Mouse (Mus musculus): ENCODE results near the gene Galk2. TPM values are rescaled to one million over a fixed set of nuclear protein-coding genes. Genes with fewer than 3 reads are reported as not detected.

Galk2 gene
- total and polyA plus RNA-seq, 2 experiments from 2014 or later = 28.7 to 32.0 TPM

DNA sequence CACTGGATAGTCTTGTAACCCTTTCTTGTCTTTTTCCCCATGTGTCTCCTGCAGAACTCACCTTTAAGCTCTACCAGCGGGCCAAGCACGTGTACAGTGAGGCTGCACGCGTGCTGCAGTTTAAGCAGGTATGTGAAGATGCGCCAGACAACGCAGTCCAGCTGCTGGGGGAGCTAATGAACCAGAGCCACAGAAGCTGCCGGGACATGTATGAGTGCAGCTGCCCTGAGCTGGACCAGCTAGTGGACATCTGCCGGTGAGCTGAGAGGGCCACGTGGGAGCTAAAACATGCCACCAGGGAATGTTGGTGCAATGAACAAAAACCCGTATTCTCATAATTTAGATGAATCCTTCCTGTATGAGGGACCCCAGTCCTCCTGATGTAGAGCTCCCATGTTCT, 116.3 kb downstream of the Galk2 start:
- DNase-seq (ENCODE audit: low spot score) = no peak
- TF ChIP-seq CTCF (IDR thresholded peaks at IDR 0.05) = no peak
- Histone ChIP-seq H3K36me3 (ENCODE audit: insufficient read depth, low read length) (0 out of 2 replicates have a peak, but pooled peaks cover 5% of the 10 kb centered on the region), H3K4me1 (ENCODE audit: insufficient read depth, low read length) (no peaks in the 10 kb centered on the region), H3K27me3 (ENCODE audit: insufficient read depth, low read length) (no peaks in the 10 kb centered on the region), H3K4me2 (ENCODE audit: low read depth, low read length, poor library complexity, severe bottlenecking) (no peak overlapping the region), H3K4me3 (ENCODE audit: low read depth, low read length) (no peak overlapping the region), H3K9me3 (ENCODE audit: low read length) (no peaks in the 10 kb centered on the region), H3K27ac (ENCODE audit: low read depth, low read length) (no peak overlapping the region), H3K9ac (replicated peaks; ENCODE audit: low read length, poor library complexity, severe bottlenecking) (no peak overlapping the region)
- no peak for ATAC-seq (ENCODE audit: low FRiP score)
- 96% methylated on average over 10 of the region's 10 CpGs for WGBS

DNA sequence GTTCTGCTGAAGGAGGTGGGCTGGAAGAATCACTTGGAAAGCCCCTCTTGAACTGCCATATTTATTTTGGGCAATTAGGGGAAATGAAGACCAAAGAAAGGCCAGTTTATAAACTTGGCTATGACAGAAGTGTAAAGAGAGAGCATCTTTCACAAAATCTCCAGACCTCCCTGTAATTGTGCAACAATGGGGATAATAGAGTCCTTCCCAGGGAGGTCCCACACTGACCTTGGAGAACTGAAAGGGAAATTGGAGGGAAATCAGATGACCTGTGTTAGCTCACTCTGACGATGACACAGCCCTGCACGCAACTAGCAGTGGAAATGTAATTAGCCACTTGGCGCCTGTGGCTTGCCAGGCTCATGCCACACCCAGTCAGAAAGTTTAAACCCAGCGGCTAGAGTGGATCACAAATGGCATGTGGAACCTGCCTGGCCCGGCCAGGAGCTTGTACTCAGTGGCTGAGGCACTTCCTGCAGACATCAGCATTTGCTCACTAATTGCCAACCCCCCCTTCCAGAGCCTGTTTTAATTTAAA, 117.0 kb downstream of the Galk2 start:
- H3K9me3 ChIP-seq (ENCODE audit: low read length) = no peaks in the 10 kb centered on the region
- no peaks in the 10 kb centered on the region for H3K4me1 ChIP-seq (ENCODE audit: insufficient read depth, low read length)
- DNase-seq (ENCODE audit: low spot score) = no peak
- 83% methylated on average over 5 of the region's 5 CpGs for WGBS
- no peak overlapping the region for H3K9ac ChIP-seq (replicated peaks; ENCODE audit: low read length, poor library complexity, severe bottlenecking)
- no peak overlapping the region for H3K4me3 ChIP-seq (ENCODE audit: low read depth, low read length)
- 0 out of 2 replicates have a peak, but pooled peaks cover 5% of the 10 kb centered on the region for H3K36me3 ChIP-seq (ENCODE audit: insufficient read depth, low read length)
- TF ChIP-seq CTCF (IDR thresholded peaks at IDR 0.05) = no peak
- no peak for ATAC-seq (ENCODE audit: low FRiP score)
- no peaks in the 10 kb centered on the region for H3K27me3 ChIP-seq (ENCODE audit: insufficient read depth, low read length)
- H3K4me2 ChIP-seq (ENCODE audit: low read depth, low read length, poor library complexity, severe bottlenecking) = no peak overlapping the region
- H3K27ac ChIP-seq (ENCODE audit: low read depth, low read length) = no peak overlapping the region

DNA sequence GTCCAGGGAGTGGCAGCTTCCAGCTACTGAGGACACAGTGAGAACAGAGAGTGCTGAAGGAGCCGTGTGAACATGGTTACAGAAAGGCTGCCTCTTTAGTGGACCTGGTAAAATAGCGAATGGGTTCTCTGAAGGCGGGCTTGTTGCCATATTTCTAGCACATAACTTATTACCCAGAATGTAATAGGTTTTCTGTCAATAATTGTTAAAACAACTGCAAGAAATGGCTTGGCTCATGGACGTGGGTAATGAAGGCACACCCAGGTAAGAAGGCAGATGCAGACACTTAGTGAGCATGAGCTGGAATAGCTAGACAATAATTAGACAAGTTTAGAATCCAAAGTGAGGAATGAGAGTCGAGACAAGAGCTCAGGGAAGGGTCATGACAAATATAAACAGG, 143.4 kb downstream of the Galk2 start:
- Histone ChIP-seq H3K4me1 (ENCODE audit: insufficient read depth, low read length) (no peaks in the 10 kb centered on the region), H3K4me2 (ENCODE audit: low read depth, low read length, poor library complexity, severe bottlenecking) (no peak overlapping the region), H3K27ac (ENCODE audit: low read depth, low read length) (no peak overlapping the region), H3K36me3 (ENCODE audit: insufficient read depth, low read length) (no peaks in the 10 kb centered on the region), H3K9me3 (ENCODE audit: low read length) (no peaks in the 10 kb centered on the region), H3K4me3 (ENCODE audit: low read depth, low read length) (no peak overlapping the region), H3K27me3 (ENCODE audit: insufficient read depth, low read length) (no peaks in the 10 kb centered on the region), H3K9ac (replicated peaks; ENCODE audit: low read length, poor library complexity, severe bottlenecking) (no peak overlapping the region)
- WGBS = 81% methylated on average over 5 of the region's 5 CpGs
- ATAC-seq (ENCODE audit: low FRiP score) = no peak
- DNase-seq (ENCODE audit: low spot score) = no peak
- no peak for TF ChIP-seq CTCF (IDR thresholded peaks at IDR 0.05)

DNA sequence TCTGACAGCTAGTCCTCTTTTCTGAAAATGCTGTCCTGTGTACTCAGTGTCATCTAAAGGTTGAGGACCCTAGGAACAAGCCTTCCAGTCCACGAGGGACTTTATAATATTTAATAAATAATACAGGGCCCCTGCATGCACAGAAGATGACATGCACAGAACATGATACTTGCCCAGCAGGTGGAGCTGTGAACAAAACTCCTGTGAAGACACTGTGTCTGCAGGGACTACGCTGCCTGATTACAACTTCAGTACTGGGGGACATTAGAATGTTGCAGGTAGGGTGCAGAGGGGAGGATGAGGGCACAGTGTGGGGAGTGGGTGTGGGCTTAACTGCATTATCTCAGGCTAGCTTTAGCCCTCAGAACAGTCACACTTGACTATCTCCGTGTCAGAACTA, 147.2 kb downstream of the Galk2 start:
- WGBS = 31% methylated on average over 3 of the region's 3 CpGs
- H3K4me1 ChIP-seq (ENCODE audit: insufficient read depth, low read length) = no peaks in the 10 kb centered on the region
- H3K27me3 ChIP-seq (ENCODE audit: insufficient read depth, low read length) = no peaks in the 10 kb centered on the region
- DNase-seq (ENCODE audit: low spot score) (peak; percentile 62), ATAC-seq (ENCODE audit: low FRiP score) (peak; percentile 60)
- no peak overlapping the region for H3K27ac ChIP-seq (ENCODE audit: low read depth, low read length)
- H3K9ac ChIP-seq (replicated peaks; ENCODE audit: low read length, poor library complexity, severe bottlenecking) = no peak overlapping the region
- no peak overlapping the region for H3K4me3 ChIP-seq (ENCODE audit: low read depth, low read length)
- H3K9me3 ChIP-seq (ENCODE audit: low read length) = no peaks in the 10 kb centered on the region
- no peaks in the 10 kb centered on the region for H3K36me3 ChIP-seq (ENCODE audit: insufficient read depth, low read length)
- no peak overlapping the region for H3K4me2 ChIP-seq (ENCODE audit: low read depth, low read length, poor library complexity, severe bottlenecking)
- TF ChIP-seq CTCF (IDR thresholded peaks at IDR 0.05) = peak; percentile 76

DNA sequence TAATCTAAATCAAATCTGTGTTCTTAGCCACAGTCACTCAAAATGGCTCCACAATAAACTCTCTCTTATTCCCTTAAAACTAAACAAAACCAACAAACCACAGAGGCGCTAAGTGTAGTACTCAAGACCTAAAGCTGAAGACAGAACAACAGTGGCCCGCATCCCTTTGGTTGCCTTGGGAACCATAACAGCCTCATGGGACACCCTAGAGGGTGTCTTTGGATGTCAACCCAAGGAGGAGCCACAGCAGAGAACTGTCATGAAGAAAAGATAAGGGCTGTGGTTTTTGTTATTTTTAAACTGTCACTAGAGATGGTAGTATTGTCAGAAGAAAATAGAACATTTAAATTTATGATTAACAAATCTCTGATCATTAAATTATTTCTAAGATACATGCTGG, 147.8 kb downstream of the Galk2 start:
- H3K27me3 ChIP-seq (ENCODE audit: insufficient read depth, low read length) = no peaks in the 10 kb centered on the region
- H3K9ac ChIP-seq (replicated peaks; ENCODE audit: low read length, poor library complexity, severe bottlenecking) = no peak overlapping the region
- no peaks in the 10 kb centered on the region for H3K36me3 ChIP-seq (ENCODE audit: insufficient read depth, low read length)
- DNase-seq (ENCODE audit: low spot score) = no peak
- no peak for ATAC-seq (ENCODE audit: low FRiP score)
- TF ChIP-seq CTCF (IDR thresholded peaks at IDR 0.05) = no peak
- H3K27ac ChIP-seq (ENCODE audit: low read depth, low read length) = no peak overlapping the region
- H3K4me3 ChIP-seq (ENCODE audit: low read depth, low read length) = no peak overlapping the region
- H3K4me2 ChIP-seq (ENCODE audit: low read depth, low read length, poor library complexity, severe bottlenecking) = no peak overlapping the region
- no peaks in the 10 kb centered on the region for H3K4me1 ChIP-seq (ENCODE audit: insufficient read depth, low read length)
- 47% methylated on average over 2 of the region's 2 CpGs for WGBS
- no peaks in the 10 kb centered on the region for H3K9me3 ChIP-seq (ENCODE audit: low read length)

DNA sequence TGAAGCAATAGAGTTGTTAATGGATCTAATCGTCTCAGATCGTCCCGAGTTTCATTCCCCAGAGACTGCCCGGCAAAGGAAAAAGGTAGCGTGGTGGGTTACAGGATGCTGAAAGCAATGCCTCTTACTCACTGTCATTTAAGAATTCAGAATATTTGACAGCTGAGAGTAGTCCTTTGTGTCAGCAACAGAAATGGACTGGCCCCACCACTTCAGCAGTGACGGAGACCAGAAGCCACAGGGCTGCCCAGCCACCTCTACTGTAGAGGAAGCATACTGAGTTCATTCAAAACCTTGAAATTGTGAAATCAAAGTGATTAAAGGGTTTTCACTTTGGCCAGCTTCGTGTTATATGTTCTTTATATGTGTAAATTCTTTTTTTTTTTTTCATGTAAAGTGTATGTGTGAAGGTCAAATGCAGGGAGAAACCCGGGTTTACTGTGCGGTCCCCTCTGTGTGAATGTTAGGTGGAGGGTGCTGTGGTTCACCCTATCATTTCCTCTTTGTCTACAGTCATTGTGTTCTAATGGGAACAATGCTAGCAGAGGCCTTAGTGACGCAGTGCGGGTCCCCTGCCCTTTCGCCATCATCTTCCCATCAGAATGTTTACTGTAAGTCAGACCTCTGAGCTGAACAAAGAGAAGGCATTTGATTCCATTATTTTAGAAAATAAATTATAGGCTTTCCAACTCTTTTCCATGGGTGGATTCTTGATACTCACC, 156.2 kb downstream of the Galk2 start:
- Histone ChIP-seq H3K4me3 (ENCODE audit: low read depth, low read length) (no peak overlapping the region), H3K27ac (ENCODE audit: low read depth, low read length) (no peak overlapping the region), H3K4me2 (ENCODE audit: low read depth, low read length, poor library complexity, severe bottlenecking) (no peak overlapping the region), H3K9me3 (ENCODE audit: low read length) (no peaks in the 10 kb centered on the region), H3K9ac (replicated peaks; ENCODE audit: low read length, poor library complexity, severe bottlenecking) (no peak overlapping the region), H3K27me3 (ENCODE audit: insufficient read depth, low read length) (no peaks in the 10 kb centered on the region), H3K4me1 (ENCODE audit: insufficient read depth, low read length) (no peaks in the 10 kb centered on the region), H3K36me3 (ENCODE audit: insufficient read depth, low read length) (no peaks in the 10 kb centered on the region)
- ATAC-seq (ENCODE audit: low FRiP score) (no peak), DNase-seq (ENCODE audit: low spot score) (no peak)
- WGBS = 34% methylated on average over 12 of the region's 12 CpGs
- TF ChIP-seq CTCF (IDR thresholded peaks at IDR 0.05) = no peak

Measured in midbrain, postnatal 0 days (tissue).